Comparison of ENCODE assay signal across 13 mouse cellular contexts in the genomic region with DNA sequence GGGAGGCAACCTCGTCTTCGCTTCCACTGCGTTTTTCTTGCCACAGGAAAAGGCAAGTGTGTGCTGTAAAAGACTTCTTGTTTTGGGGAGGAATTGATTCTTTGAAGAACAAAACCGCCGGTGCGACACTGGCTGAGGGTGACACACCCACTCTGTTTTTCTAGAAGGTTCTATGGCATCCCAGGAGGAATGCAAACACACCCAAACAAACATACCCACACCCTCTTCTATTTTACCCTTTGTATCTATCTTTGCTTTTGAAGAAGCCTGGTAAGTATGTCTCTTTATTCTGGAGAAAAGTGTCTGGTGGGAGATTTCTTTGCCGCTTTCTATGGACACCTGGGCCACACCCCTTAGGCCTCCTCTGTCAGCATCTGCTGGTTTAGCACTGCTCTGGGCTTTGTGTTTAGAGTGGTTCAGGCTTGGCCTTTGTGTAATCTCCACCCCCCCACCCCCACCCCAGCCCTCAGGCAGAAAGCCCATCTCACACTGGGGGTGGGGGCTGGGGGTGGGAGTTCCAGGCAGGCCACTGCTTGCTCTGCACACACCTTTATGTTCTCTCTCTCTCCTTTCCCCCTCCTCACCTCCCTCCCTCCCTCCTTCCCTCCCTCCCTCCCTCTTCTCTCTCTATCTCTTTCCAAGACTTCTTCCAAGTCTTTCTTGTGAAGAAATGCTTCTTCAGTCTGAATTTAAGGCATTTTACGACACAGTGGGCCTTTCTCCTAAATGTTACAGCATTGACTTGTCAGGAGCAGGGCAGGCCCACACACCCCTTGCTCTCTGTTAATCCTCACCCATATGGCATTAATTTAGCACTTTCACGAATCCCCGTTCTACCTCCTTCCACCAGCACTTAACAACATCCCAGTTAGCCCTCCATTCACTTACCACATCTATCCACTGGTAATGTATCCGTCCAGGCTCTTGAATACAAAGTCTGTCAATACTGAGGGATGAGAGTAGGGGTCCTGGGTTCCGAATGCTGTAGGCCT.
DNase-seq lines count a peak whose midpoint lies in the region; ATAC-seq lines count a peak whose summit lies in the region.
"Had no signal": no experiment of that assay in that cellular context is flagged by ENCODE, and none has a peak within 500 bp of the region (broad histone marks: within the 10 kb centered on the region; RNA-seq: fewer than 3 reads in every experiment).

No protein-coding gene starts in this region.

- ATAC-seq in kidney, embryonic 15.5 days (replicated peaks; ENCODE audit: low FRiP score) = no peak
- ATAC-seq in embryonic facial prominence, embryonic 15.5 days (ENCODE audit: insufficient number of reproducible peaks, low FRiP score, low TSS enrichment, low read depth) = no peak
- no peak for ATAC-seq in neural tube, embryonic 15.5 days (ENCODE audit: low FRiP score)
- ATAC-seq: inflammation-experienced regulatory T-cells, adult 6 months had no signal

- DNase-seq in kidney, adult 8-10 months = no peak
- DNase-seq in ZHBTc4 (ENCODE audit: low read depth, low spot score) = peak; percentile 96
- DNase-seq in adipocyte (ENCODE audit: low spot score) = no peak
- no peak for DNase-seq in left cerebral cortex, adult 11 months (ENCODE audit: low spot score)
- DNase-seq: cerebellum, adult 2 months; lung, postnatal 10 days; right cerebral cortex, postnatal 25 days had no signal

- no peak overlapping the region for H3K9ac ChIP-seq in kidney, embryonic 15.5 days
- H3K9ac ChIP-seq in embryonic facial prominence, embryonic 15.5 days = no peak overlapping the region
- no peak overlapping the region for H3K9ac ChIP-seq in neural tube, embryonic 15.5 days (replicated peaks)
- H3K9ac ChIP-seq: heart, embryonic 15.5 days had no signal

- no peaks in the 10 kb centered on the region for H3K9me3 ChIP-seq in kidney, embryonic 15.5 days (replicated peaks)
- no peaks in the 10 kb centered on the region for H3K9me3 ChIP-seq in embryonic facial prominence, embryonic 15.5 days (replicated peaks)
- H3K9me3 ChIP-seq in neural tube, embryonic 15.5 days (replicated peaks) = no peaks in the 10 kb centered on the region
- H3K9me3 ChIP-seq: heart, embryonic 15.5 days had no signal

- H3K4me2 ChIP-seq in kidney, embryonic 15.5 days = no peak overlapping the region
- no peak overlapping the region for H3K4me2 ChIP-seq in embryonic facial prominence, embryonic 15.5 days (replicated peaks)
- H3K4me2 ChIP-seq in neural tube, embryonic 15.5 days = no peak overlapping the region
- H3K4me2 ChIP-seq: heart, embryonic 15.5 days had no signal

- no peaks in the 10 kb centered on the region for H3K27me3 ChIP-seq in kidney, embryonic 15.5 days
- H3K27me3 ChIP-seq in embryonic facial prominence, embryonic 15.5 days = no peaks in the 10 kb centered on the region
- H3K27me3 ChIP-seq in neural tube, embryonic 15.5 days (replicated peaks) = 0 out of 2 replicates have a peak, but pooled peaks cover 3% of the 10 kb centered on the region
- H3K27me3 ChIP-seq: CH12.LX; heart, embryonic 15.5 days had no signal

- 65% methylated on average over 12 of the region's 12 CpGs for WGBS in kidney, embryonic 15.5 days
- WGBS in embryonic facial prominence, embryonic 15.5 days = 50% methylated on average over 12 of the region's 12 CpGs
- 70% methylated on average over 12 of the region's 12 CpGs for WGBS in neural tube, embryonic 15.5 days

- no peaks in the 10 kb centered on the region for H3K36me3 ChIP-seq in kidney, embryonic 15.5 days
- no peaks in the 10 kb centered on the region for H3K36me3 ChIP-seq in embryonic facial prominence, embryonic 15.5 days
- no peaks in the 10 kb centered on the region for H3K36me3 ChIP-seq in neural tube, embryonic 15.5 days
- H3K36me3 ChIP-seq: heart, embryonic 15.5 days had no signal

- H3K4me1 ChIP-seq in kidney, embryonic 15.5 days = peaks cover 31% of the 10 kb centered on the region
- peaks cover 9% of the 10 kb centered on the region for H3K4me1 ChIP-seq in embryonic facial prominence, embryonic 15.5 days
- H3K4me1 ChIP-seq in neural tube, embryonic 15.5 days = peaks cover 12% of the 10 kb centered on the region

- H3K27ac ChIP-seq in kidney, embryonic 15.5 days = peak overlapping the region; percentile 72
- H3K27ac ChIP-seq in embryonic facial prominence, embryonic 15.5 days (replicated peaks) = peak overlapping the region; percentile 53
- peak overlapping the region; percentile 23; the same call in 1 of the 2 replicates for H3K27ac ChIP-seq in neural tube, embryonic 15.5 days (replicated peaks)
- H3K27ac ChIP-seq: heart, embryonic 15.5 days had no signal

- H3K4me3 ChIP-seq in kidney, embryonic 15.5 days (replicated peaks) = no peak overlapping the region
- no peak overlapping the region for H3K4me3 ChIP-seq in embryonic facial prominence, embryonic 15.5 days (replicated peaks)
- no peak overlapping the region for H3K4me3 ChIP-seq in neural tube, embryonic 15.5 days (replicated peaks)
- H3K4me3 ChIP-seq: heart, embryonic 15.5 days had no signal
